Mouse (Mus musculus) forebrain, embryonic 11.5 days (tissue): ENCODE data around the gene Spink2. TPM values are rescaled to one million over a fixed set of nuclear protein-coding genes. Genes with fewer than 3 reads are reported as not detected.

ENCODE experiments used
- polyA plus RNA-seq: library from polyadenylated mRNA; unstranded; fragments of >200 nt; fragmentation: Nextera tagmentation; extraction: Ambion mirVana; gene quantifications from 2 replicates; pipeline ENCODE4 v1.2.1, GENCODE M21; 2014

Gene Spink2
- polyA plus RNA-seq, 1 experiment from 2014 or later = 1.2 TPM

Other genes starting within 250 kb of the Spink2 start
- 72.4 and 77.1 TPM in 2 replicates for gene Srp72, start 236.8 kb downstream of the Spink2 start, polyA plus RNA-seq
- gene Arl9, start 207.4 kb downstream of the Spink2 start, polyA plus RNA-seq = not detected in 2 replicates
- 0.23 and 0.37 TPM in 2 replicates for gene Thegl, start 195.4 kb downstream of the Spink2 start, polyA plus RNA-seq
- gene Hopx, start 96.3 kb downstream of the Spink2 start, polyA plus RNA-seq = 0.63 and 0.87 TPM in 2 replicates
- gene Rest, start 54.0 kb upstream of the Spink2 start, polyA plus RNA-seq = 24.7 and 25.3 TPM in 2 replicates
- gene Noa1, start 98.6 kb upstream of the Spink2 start, polyA plus RNA-seq = 39.3 and 39.6 TPM in 2 replicates
- 110 and 115 TPM in 2 replicates for gene Polr2b, start 98.7 kb upstream of the Spink2 start, polyA plus RNA-seq
- 15.4 and 20.5 TPM in 2 replicates for gene Igfbp7, start 196.6 kb upstream of the Spink2 start, polyA plus RNA-seq